Mouse (Mus musculus) left cerebral cortex, postnatal 36 days (tissue): ENCODE measurements around the gene Pax4. TPM values are rescaled to one million over a fixed set of nuclear protein-coding genes. Genes with fewer than 3 reads are reported as not detected.

Experiments
- DNase-seq, 2 experiments: peaks; one replicate each; pipeline ENCODE4 v3.0.0; 2021 to 2022; ENCODE audit warnings: low spot score in 2 of 2, mixed read lengths in 1 of 2
- intact Hi-C: fragments of 180-260 bp; cut with DNase I; formaldehyde crosslinking; loops from one replicate; pipeline ENCODE4 v1.15.1; 2025
- total RNA-seq, 2 experiments: library from RNA; stranded (reverse); gene quantifications; 2 replicates each; pipeline ENCODE4 v1.2.3; 2021

Gene Pax4
- total RNA-seq, 2 experiments from 2014 or later = not detected

GRCm38 (mm10) chr6:28411236-28411635 is 37.9 kb downstream of the Pax4 start:
- intact Hi-C loops = no loop called here
- no peak for DNase-seq

GRCm38 (mm10) chr6:28410053-28410452 is 39.1 kb downstream of the Pax4 start:
- intact Hi-C loops = no loop called here

GRCm38 (mm10) chr6:28399791-28400190 is 49.4 kb downstream of the Pax4 start:
- intact Hi-C loops = no loop called here

More at GRCm38 (mm10) chr6:28410053-28410452, 39.1 kb downstream of the Pax4 start:
- DNase-seq = no peak

GRCm38 (mm10) chr6:28398726-28399125 is 50.4 kb downstream of the Pax4 start:
- DNase-seq = no peak
- intact Hi-C loops = no loop called here

More at GRCm38 (mm10) chr6:28399791-28400190, 49.4 kb downstream of the Pax4 start:
- no peak for DNase-seq

- intact Hi-C loops = no loop called here
- DNase-seq = no peak
These were observed 51.4 kb downstream of the Pax4 start, which contains the start of gene Zfp800 for GRCm38 (mm10) chr6:28397681-28398203. TSS of gene Zfp800 (minus strand) at chr6:28398005.

- intact Hi-C loops = no loop called here
- DNase-seq = no peak
These were observed 52.2 kb downstream of the Pax4 start for GRCm38 (mm10) chr6:28396853-28397457.

- intact Hi-C loops = no loop called here
- DNase-seq = no peak
These were observed 52.9 kb downstream of the Pax4 start for GRCm38 (mm10) chr6:28396051-28396852.

Other genes with a start within 250 kb of the Pax4 start
- 10 to 100 TPM; 19.1 to 22.4 TPM for gene Zfp800, start 51.3 kb downstream of the Pax4 start, total RNA-seq
- gene Arf5, start 25.8 kb downstream of the Pax4 start, total RNA-seq = 100 to 1,000 TPM; 254 to 319 TPM
- not detected for gene Fscn3, start 21.6 kb downstream of the Pax4 start, total RNA-seq
- 10 to 100 TPM; 19.0 to 24.8 TPM for gene Gcc1, start 21.0 kb downstream of the Pax4 start, total RNA-seq
- 10 to 100 TPM; 81.3 to 82.8 TPM for gene Snd1, start 25.8 kb upstream of the Pax4 start, total RNA-seq